Mouse (Mus musculus): ENCODE measurements around the gene Gm27021. TPM values are rescaled to one million over a fixed set of nuclear protein-coding genes. Genes with fewer than 3 reads are reported as not detected.
A peak's percentile ranks its signal among the peaks of the same experiment; 100 is the strongest.

Gm27021 gene
- polyA plus RNA-seq, 3 experiments from 2014 or later = 0.98 TPM; not detected in 2

DNA sequence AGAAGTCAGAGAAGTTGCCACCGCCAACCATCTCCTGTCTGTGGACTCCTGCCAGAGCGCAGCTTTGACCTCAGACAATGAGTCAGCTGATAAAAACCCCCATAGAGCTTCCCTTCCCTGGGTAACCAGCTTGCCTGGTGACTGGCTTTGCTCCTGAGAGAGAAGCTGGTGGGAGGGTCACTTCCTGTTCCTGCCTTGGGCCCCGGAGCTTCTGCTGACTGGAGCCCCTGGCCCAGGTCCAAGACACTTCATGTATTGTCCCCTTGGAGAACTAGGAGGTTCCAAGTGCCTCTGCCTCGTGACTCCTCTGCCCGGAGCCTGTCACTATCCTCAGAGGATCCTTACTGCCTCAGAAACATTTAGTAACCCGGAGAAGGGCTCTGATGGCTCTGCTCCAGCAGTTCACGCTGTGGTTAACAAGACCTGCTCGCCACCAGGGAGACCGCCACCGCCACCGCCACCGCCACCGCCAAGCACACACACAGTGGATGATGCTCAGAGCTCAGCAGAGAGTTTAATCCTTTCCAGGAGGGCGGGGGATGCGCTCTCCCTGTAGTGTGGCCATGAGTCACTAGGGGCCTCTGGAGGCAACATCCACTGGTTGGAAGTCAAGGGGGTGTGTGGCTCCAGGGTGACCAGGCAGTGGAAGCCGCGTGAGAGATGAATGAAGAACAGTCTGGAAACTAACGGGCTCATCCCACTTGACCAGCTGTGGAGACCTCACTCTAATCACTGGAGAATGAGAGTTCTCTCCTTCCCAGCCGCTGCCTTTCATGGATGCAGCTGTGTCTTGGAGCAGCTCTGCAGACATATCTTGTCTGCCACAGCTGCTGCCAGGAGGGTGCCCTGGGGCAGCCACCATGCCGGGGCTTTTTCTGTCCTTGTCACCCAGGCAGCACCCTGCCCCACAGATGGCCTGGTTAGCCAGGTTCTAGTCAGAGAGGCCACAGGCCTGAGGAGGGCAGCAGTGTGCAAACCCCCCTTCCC lies 103.7 kb downstream of the Gm27021 start:
- ATAC-seq = peak; percentile 52

DNA sequence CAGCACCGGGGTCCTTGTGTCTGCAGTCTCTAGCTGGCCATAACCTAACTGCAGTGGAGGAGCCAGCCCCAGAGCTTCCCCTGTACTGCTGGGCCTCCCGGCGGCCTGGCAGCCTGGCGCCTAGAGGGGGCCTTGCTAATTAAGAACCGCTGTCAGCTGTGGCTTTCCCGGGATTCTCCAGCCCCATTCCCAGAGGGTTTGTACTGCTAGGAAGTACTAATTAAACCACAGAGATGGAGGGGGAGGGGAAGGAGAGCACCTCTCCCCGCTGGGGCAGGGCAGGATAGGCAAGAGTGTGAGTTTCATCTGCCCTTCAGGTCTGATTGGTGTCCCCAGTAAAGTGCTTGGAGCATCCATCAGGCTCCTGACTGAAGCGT lies 104.5 kb downstream of the Gm27021 start:
- ATAC-seq = no peak

DNA sequence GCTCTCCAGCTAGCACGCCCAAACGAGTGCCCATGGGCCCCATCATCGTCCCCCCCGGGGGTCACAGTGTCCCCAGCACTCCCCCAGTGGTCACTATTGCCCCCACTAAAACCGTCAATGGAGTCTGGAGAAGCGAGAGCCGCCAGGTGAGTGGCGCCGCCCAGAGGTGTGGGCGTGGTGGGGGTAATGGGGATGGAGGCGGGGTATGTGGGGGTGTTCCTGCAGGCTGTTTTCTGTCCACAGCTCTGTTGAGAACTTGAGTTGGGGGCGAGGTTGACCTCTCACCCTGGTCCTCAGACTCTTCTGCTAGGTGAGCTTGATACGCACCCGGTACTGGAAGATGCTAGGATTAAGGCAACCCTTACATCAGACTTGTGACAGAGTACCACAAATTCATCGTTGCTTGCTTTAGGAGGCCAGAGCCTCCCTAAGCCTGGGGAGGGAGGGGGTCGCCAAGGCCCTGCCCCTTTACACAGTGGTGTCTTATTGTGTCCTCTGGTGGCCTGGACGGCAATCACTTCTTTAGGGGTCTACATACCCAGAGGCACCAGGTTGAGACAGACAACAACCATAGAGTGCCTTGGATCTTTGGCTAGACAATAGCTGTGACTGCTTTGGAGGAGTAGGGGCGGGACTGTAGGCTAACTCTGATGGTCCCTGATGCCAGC lies 105.1 kb downstream of the Gm27021 start:
- ATAC-seq = no peak

DNA sequence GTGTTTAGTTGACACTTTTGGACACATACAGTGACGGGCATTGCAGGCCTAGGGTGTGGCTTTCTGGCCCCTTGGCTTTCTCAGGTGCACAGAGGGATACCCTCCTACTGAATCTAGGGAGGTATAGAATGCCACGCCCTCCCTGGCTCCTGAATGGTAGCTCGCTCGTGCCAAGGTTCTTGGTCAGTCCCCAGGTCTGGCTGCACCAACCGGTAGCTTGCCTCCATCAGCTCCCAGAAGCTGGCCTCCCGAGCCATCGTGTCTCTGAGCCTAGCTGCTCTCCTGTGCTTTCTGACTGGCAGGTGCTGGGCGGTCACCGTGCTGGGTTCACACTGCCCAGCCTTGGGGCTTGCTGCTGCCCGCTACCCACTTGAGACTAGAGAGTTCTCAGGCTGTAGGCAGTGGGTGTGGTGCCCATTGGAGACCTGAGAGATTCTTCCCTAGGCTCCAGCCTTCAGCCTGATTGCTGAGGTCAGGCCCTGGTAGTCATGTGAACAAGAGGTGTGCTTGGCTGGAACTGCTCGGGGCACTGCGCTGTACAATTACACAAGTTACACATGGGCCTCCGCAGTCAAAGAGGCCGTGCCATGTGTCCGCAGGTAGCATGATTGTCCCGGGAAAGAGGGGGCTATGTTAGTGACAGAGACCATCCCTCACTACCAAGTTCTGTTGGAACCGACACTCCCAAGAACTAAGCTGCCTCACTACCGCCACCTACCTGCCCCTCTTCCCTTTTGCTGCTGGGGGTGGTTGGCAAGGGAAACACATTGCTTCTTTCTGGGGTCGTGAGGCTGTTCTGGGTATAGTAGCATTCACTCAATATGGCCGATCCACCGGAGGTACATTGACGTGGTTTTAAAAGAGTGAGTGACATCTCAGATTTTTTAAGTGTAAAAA lies 106.1 kb downstream of the Gm27021 start:
- no peak for ATAC-seq

DNA sequence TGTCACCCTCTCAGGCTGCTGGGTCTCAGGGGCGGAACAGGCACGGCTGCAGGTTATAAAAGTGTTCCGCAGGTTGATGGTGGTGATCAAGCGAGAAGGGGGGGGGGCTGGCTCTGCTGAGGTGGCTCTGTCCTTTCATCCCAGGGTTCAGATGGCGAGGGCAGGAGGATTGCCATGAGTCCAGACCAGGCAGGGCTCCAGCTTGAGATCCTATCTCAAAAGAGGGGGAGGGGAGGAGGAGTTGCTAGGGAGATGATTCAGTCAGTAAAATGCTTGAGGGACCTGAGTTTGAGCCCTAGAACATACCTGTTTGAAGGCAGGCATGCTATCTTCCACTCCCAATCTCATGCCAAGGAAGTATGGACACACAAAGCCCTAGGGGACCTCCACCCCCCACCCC lies 107.3 kb downstream of the Gm27021 start:
- ATAC-seq = no peak

DNA sequence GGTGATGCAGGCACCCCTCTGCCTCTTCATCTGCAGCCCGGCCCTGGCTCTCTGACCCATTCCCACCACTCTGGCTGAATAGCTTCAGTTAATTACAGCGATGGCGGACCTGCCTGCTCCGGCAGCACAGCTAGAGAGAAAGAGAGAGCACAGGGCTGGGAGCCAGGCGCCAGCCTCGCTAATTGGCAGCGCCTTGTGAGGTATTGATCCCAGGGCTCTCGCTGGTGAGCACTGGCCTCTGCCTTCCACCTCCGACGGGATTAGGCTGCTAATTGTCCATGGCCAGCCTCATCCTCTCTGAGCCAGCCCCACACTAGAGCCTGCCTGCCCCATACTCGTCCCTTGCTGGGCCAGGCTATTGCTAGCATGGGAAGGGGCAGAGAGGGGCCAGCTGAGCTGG lies 108.2 kb downstream of the Gm27021 start:
- no peak for ATAC-seq

Other genes with a start within 250 kb of the Gm27021 start
- 10 to 100 TPM in 2 of 3 experiments, 1 to 10 TPM in 1; 9.6 to 54.3 (median 13.6) TPM for gene Gins2, start 78.8 kb downstream of the Gm27021 start, polyA plus RNA-seq (2017; shearing (Covaris generic))
- gene 1190005I06Rik, start 20.4 kb downstream of the Gm27021 start, polyA plus RNA-seq (2017; shearing (Covaris generic)) = 1 to 10 TPM in 1 of 3 experiments, not detected in 2; 1.6 TPM
- 1,000 to 10,000 TPM; 1,064 to 1,179 (median 1,122) TPM for gene Cox4i1, start 143 bp upstream of the Gm27021 start, polyA plus RNA-seq (2017; shearing (Covaris generic))
- 10 to 100 TPM; 41.3 to 90.8 (median 53.1) TPM for gene Emc8, start 494 bp upstream of the Gm27021 start, polyA plus RNA-seq (2017; shearing (Covaris generic))
- gene Irf8, start 68.3 kb upstream of the Gm27021 start, polyA plus RNA-seq (2017; shearing (Covaris generic)) = 10 to 100 TPM; 14.7 to 24.6 (median 20.5) TPM